Mouse (Mus musculus) stomach, postnatal 0 days (tissue): ENCODE data around the gene Npas2.

Source experiments
- CTCF ChIP-seq: IDR thresholded peaks from 2 replicates; pipeline ENCODE4 v1.5.1; 2016; ENCODE audit warnings: antibody characterized with exemption, low read depth, mild to moderate bottlenecking, moderate library complexity
- EP300 ChIP-seq: optimal IDR thresholded peaks from 2 replicates; pipeline ENCODE3; 2016; ENCODE audit warnings: antibody characterized with exemption

- TF ChIP-seq CTCF = no peak
- TF ChIP-seq EP300 = no peak
Measured at GRCm38 (mm10) chr1:39205021-39205420, 11.5 kb downstream of the Npas2 start.
